ENCODE assay signal across 25 mouse cellular contexts in the genomic region with DNA sequence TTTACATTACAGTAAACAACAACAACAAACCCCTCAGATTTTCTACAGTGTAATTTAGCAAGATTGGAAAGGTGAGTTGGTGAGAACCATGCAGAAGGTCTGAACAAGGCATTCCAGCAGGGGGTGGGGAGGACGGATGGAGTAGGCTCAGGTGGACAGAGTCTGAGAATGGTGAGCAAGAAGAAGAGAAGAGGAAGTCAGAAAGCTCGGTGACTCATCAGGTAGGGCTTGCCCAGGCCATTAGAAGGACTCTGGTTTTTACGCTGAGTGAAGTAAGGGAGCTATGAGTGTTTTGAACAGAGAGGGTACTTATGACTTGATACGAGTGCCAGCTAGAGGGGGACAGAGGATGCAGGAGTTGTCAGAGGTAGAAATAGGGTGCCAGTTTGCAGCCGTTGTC. TPM values are rescaled to one million over a fixed set of nuclear protein-coding genes. Genes with fewer than 3 reads are reported as not detected.
DNase-seq lines count a peak whose midpoint lies in the region; ATAC-seq and TF ChIP-seq lines count a peak whose summit lies in the region.
"Had no signal": no experiment of that assay in that cellular context is flagged by ENCODE, and none has a peak within 500 bp of the region (broad histone marks: within the 10 kb centered on the region; RNA-seq: fewer than 3 reads in every experiment).

No protein-coding gene starts in this region.

- no peaks in the 10 kb centered on the region for H3K9me3 ChIP-seq in heart, embryonic 12.5 days (replicated peaks)
- H3K9me3 ChIP-seq: embryonic facial prominence, embryonic 12.5 days; forebrain, embryonic 12.5 days; forebrain, embryonic 15.5 days; G1E; heart, embryonic 15.5 days had no signal

- no peak for TF ChIP-seq CTCF in cerebellum, adult 2 months (IDR thresholded peaks at IDR 0.05; ENCODE audit: borderline replicate concordance, insufficient read depth, low read depth, low read length)

- DNase-seq in cerebellum, adult 2 months = peak; percentile 23 to 46
- DNase-seq in cerebellum, postnatal 14 days = no peak
- DNase-seq in heart, postnatal 25 days (ENCODE audit: low spot score) = no peak
- DNase-seq in urinary bladder, postnatal 14 days (ENCODE audit: low spot score) = peak; percentile 51
- no peak for DNase-seq in urinary bladder, adult 2 months (ENCODE audit: low spot score)
- DNase-seq in left cerebral cortex, postnatal 10 days (ENCODE audit: extremely low spot score in 1 of 2, low spot score in 2 of 2) = no peak
- DNase-seq: adrenal gland, adult 2 months; adrenal gland, postnatal 14 days; cerebellum, adult 11 months; cerebellum, adult 8-10 months; gastrocnemius, postnatal 14 days; heart, adult 11 months; heart, postnatal 10 days; heart, postnatal 4 days had no signal

- no peak for ATAC-seq in heart, embryonic 12.5 days (ENCODE audit: insufficient number of reproducible peaks, low FRiP score)
- ATAC-seq: forebrain, embryonic 15.5 days; hindbrain, postnatal 0 days; inflammation-experienced regulatory T-cells, adult 6 months had no signal

- no peaks in the 10 kb centered on the region for H3K36me3 ChIP-seq in heart, embryonic 12.5 days
- H3K36me3 ChIP-seq: embryonic facial prominence, embryonic 12.5 days; forebrain, embryonic 12.5 days; forebrain, embryonic 15.5 days; heart, embryonic 15.5 days had no signal

- H3K9ac ChIP-seq in heart, embryonic 12.5 days = peak overlapping the region; percentile 14; the same call in 1 of the 2 replicates
- H3K9ac ChIP-seq: embryonic facial prominence, embryonic 12.5 days; forebrain, embryonic 12.5 days; forebrain, embryonic 15.5 days; heart, embryonic 15.5 days; hindbrain, embryonic 14.5 days had no signal

- peaks cover 22% of the 10 kb centered on the region for H3K4me1 ChIP-seq in cerebellum, adult 2 months (ENCODE audit: control insufficient read depth, insufficient read depth, low read length)
- peaks cover 59% of the 10 kb centered on the region for H3K4me1 ChIP-seq in heart, embryonic 12.5 days (replicated peaks)
- H3K4me1 ChIP-seq: forebrain, embryonic 12.5 days had no signal

- no peaks in the 10 kb centered on the region for H3K27me3 ChIP-seq in cerebellum, adult 2 months (ENCODE audit: control insufficient read depth, insufficient read depth, low read length)
- H3K27me3 ChIP-seq in heart, embryonic 12.5 days (replicated peaks) = no peaks in the 10 kb centered on the region
- H3K27me3 ChIP-seq: embryonic facial prominence, embryonic 12.5 days; forebrain, embryonic 12.5 days; forebrain, embryonic 15.5 days; heart, embryonic 15.5 days had no signal

- no peak overlapping the region for H3K4me3 ChIP-seq in cerebellum, adult 2 months (replicated peaks; ENCODE audit: insufficient read depth, low read depth, low read length)
- no peak overlapping the region for H3K4me3 ChIP-seq in heart, embryonic 12.5 days
- H3K4me3 ChIP-seq: embryonic facial prominence, embryonic 12.5 days; erythroblast, embryonic 14.5 days; forebrain, embryonic 12.5 days; forebrain, embryonic 15.5 days; heart, embryonic 15.5 days had no signal

- intact Hi-C loops in heart, postnatal 25 days (cut with DNase I) = no loop called here
- intact Hi-C loops in left cerebral cortex, postnatal 10 days (cut with DNase I) = no loop called here

- no peak for TF ChIP-seq POLR2A in cerebellum, adult 2 months (IDR thresholded peaks at IDR 0.05; ENCODE audit: borderline replicate concordance, insufficient read depth, low read length)

- 33% methylated on average over 5 of the region's 5 CpGs for WGBS in cerebellum, adult 2 months
- 65% methylated on average over 5 of the region's 5 CpGs for WGBS in heart, embryonic 12.5 days

- H3K27ac ChIP-seq in cerebellum, adult 2 months (ENCODE audit: insufficient read depth, low read length) = no peak overlapping the region
- no peak overlapping the region for H3K27ac ChIP-seq in heart, embryonic 12.5 days (ENCODE audit: poor library complexity, severe bottlenecking)
- H3K27ac ChIP-seq: embryonic facial prominence, embryonic 12.5 days; forebrain, embryonic 12.5 days; forebrain, embryonic 15.5 days; heart, embryonic 15.5 days; hindbrain, embryonic 14.5 days; hindbrain, postnatal 0 days had no signal

- no peak overlapping the region for H3K4me2 ChIP-seq in heart, embryonic 12.5 days
- H3K4me2 ChIP-seq: embryonic facial prominence, embryonic 12.5 days; forebrain, embryonic 12.5 days; forebrain, embryonic 15.5 days; heart, embryonic 11.5 days; heart, embryonic 15.5 days; hindbrain, embryonic 14.5 days had no signal

RNA-seq across cellular contexts. Expression of gene Frmd6, which starts 9.7 kb away (rescaled TPM):
- 11.2 and 14.2 TPM in 2 replicates for polyA plus RNA-seq in cerebellum, adult 2 months (2012; rRNA removed)
- polyA plus RNA-seq in heart, embryonic 12.5 days (2016; fragmentation: Nextera tagmentation; extraction: Ambion mirVana) = 29.4 and 29.6 TPM in 2 replicates
- 10 to 100 TPM; 38.5 to 43.3 TPM for total RNA-seq in heart, postnatal 25 days (2021)
- polyA plus RNA-seq in urinary bladder, adult 2 months (2012; rRNA removed) = 48.4 and 49.7 TPM in 2 replicates
- total RNA-seq in left cerebral cortex, postnatal 10 days (2021) = 10 to 100 TPM; 15.0 to 16.8 TPM

Comparison
In these comparisons a context has a peak if more than half of its experiments do, and no peak if none do; other contexts are left out.
1. DNase-seq: peak in cerebellum, adult 2 months (2 of 2) and urinary bladder, postnatal 14 days (single experiment); none in cerebellum, postnatal 14 days (0 of 2), heart, postnatal 25 days (single experiment), urinary bladder, adult 2 months (single experiment) and left cerebral cortex, postnatal 10 days (0 of 2).